Mouse (Mus musculus) hindbrain, embryonic 13.5 days (tissue): Measurements from ENCODE around the gene Mrps25. TPM values are rescaled to one million over a fixed set of nuclear protein-coding genes. Genes with fewer than 3 reads are reported as not detected.

Experiments
- polyA plus RNA-seq: library from polyadenylated mRNA; unstranded; fragments of >200 nt; fragmentation: Nextera tagmentation; extraction: Ambion mirVana; gene quantifications from 2 replicates; pipeline ENCODE4 v1.2.1, GENCODE M21; 2015

Gene Mrps25
- polyA plus RNA-seq, 1 experiment from 2014 or later, result 64.1 TPM

Other genes starting within 250 kb of the Mrps25 start
- 18.2 and 18.9 TPM in 2 replicates for gene Fgd5, start 205.2 kb downstream of the Mrps25 start, polyA plus RNA-seq
- 22.9 and 23.7 TPM in 2 replicates for gene Nr2c2, start 92.6 kb downstream of the Mrps25 start, polyA plus RNA-seq
- gene Rbsn, start 30.9 kb upstream of the Mrps25 start, polyA plus RNA-seq, result 35.8 and 39.9 TPM in 2 replicates
- gene Trh, start 60.6 kb upstream of the Mrps25 start, polyA plus RNA-seq, result 1.8 and 2.8 TPM in 2 replicates